Mouse (Mus musculus) lung, embryonic 16.5 days (tissue): ENCODE data around the gene Ctsf. TPM values are rescaled to one million over a fixed set of nuclear protein-coding genes. Genes with fewer than 3 reads are reported as not detected.
A peak's percentile ranks its signal among the peaks of the same experiment; 100 is the strongest.

Source experiments
- ATAC-seq: fragments of 200-750 bp; cut with Nextera tagmentation; 2 replicates; pipeline ENCODE4 v1.8.0; 2017; ENCODE audit warnings: low read depth, mild to moderate bottlenecking, moderate library complexity
- H3K27ac ChIP-seq: fragments of 300-500 bp; sonication (generic); 2 replicates; pipeline ENCODE4 v1.5.1; 2014; ENCODE audit warnings: mild to moderate bottlenecking, control low read depth, low read length
- H3K27me3 ChIP-seq: fragments of 300-500 bp; sonication (generic); 2 replicates; pipeline ENCODE4 v1.6.1; 2014; ENCODE audit warnings: low read depth, low read length, mixed read lengths; ENCODE audit not compliant: control insufficient read depth, insufficient read depth
- H3K36me3 ChIP-seq: fragments of 300-500 bp; sonication (generic); 2 replicates; pipeline ENCODE4 v1.6.1; 2014; ENCODE audit warnings: low read length; ENCODE audit not compliant: control insufficient read depth, insufficient read depth
- H3K4me1 ChIP-seq: fragments of 300-500 bp; sonication (generic); replicated peaks from 2 replicates; pipeline ENCODE4 v1.6.1; 2014; ENCODE audit warnings: low read length, mixed read lengths; ENCODE audit not compliant: control insufficient read depth, insufficient read depth
- H3K4me2 ChIP-seq: fragments of 300-500 bp; sonication (generic); 2 replicates; pipeline ENCODE4 v1.6.1; 2014; ENCODE audit warnings: low read depth, low read length, control low read depth
- H3K4me3 ChIP-seq: fragments of 300-500 bp; sonication (generic); 2 replicates; pipeline ENCODE4 v1.5.1; 2014; ENCODE audit warnings: mild to moderate bottlenecking, low read length, control low read depth
- H3K9ac ChIP-seq: fragments of 300-500 bp; sonication (generic); 2 replicates; pipeline ENCODE4 v1.6.1; 2014; ENCODE audit warnings: low read length, control low read depth
- H3K9me3 ChIP-seq: fragments of 300-500 bp; sonication (generic); 2 replicates; pipeline ENCODE4 v1.6.1; 2016; ENCODE audit warnings: low read length; ENCODE audit not compliant: control insufficient read depth
- WGBS: fragments of 180-500 bp; shearing (Covaris S2); extraction: QIAGEN DNeasy Blood & Tissue Kit; methylation state at CpG from one replicate; pipeline ENCODE4 v1.1.7; 2014; 5-methylcytosine and 5-hydroxymethylcytosine counted together
- polyA plus RNA-seq: library from polyadenylated mRNA; unstranded; fragments of >200 nt; fragmentation: Nextera tagmentation; extraction: Ambion mirVana; gene quantifications from 2 replicates; pipeline ENCODE4 v1.2.1, GENCODE M21; 2015

Gene Ctsf
- polyA plus RNA-seq, 1 experiment from 2014 or later: 23.5 TPM

GRCm38 (mm10) chr19:4842611-4843010 lies 12.3 kb upstream of the Ctsf start:
- Histone ChIP-seq H3K27ac (no peak overlapping the region), H3K4me1 (peaks cover 14% of the 10 kb centered on the region), H3K27me3 (peaks cover 12% of the 10 kb centered on the region), H3K4me3 (no peak overlapping the region), H3K9me3 (no peaks in the 10 kb centered on the region), H3K4me2 (no peak overlapping the region), H3K36me3 (no peaks in the 10 kb centered on the region), H3K9ac (no peak overlapping the region)
- no peak for ATAC-seq
- whole genome bisulfite sequencing: 60% methylated on average over 2 of the region's 2 CpGs

- no peak for ATAC-seq
- H3K4me3 ChIP-seq: no peak overlapping the region
- H3K9me3 ChIP-seq: no peaks in the 10 kb centered on the region
- no peak overlapping the region for H3K27ac ChIP-seq
- no peaks in the 10 kb centered on the region for H3K4me1 ChIP-seq
- no peak overlapping the region for H3K9ac ChIP-seq
- H3K27me3 ChIP-seq: no peaks in the 10 kb centered on the region; the same call in 1 of the 2 replicates
- WGBS: 41% methylated on average over 2 of the region's 2 CpGs
- H3K4me2 ChIP-seq: no peak overlapping the region
- no peaks in the 10 kb centered on the region for H3K36me3 ChIP-seq
Measured at GRCm38 (mm10) chr19:4845846-4846245, 9.1 kb upstream of the Ctsf start.

GRCm38 (mm10) chr19:4847490-4847889 lies 7.4 kb upstream of the Ctsf start:
- H3K27me3 ChIP-seq: no peaks in the 10 kb centered on the region
- 27% methylated on average over 7 of the region's 7 CpGs for WGBS
- H3K4me3 ChIP-seq: no peak overlapping the region
- no peaks in the 10 kb centered on the region for H3K36me3 ChIP-seq
- no peak for ATAC-seq
- no peaks in the 10 kb centered on the region for H3K4me1 ChIP-seq
- H3K4me2 ChIP-seq: no peak overlapping the region
- H3K9me3 ChIP-seq: no peaks in the 10 kb centered on the region
- H3K27ac ChIP-seq: no peak overlapping the region
- no peak overlapping the region for H3K9ac ChIP-seq

GRCm38 (mm10) chr19:4849800-4850199 lies 5.1 kb upstream of the Ctsf start:
- ATAC-seq: no peak
- Histone ChIP-seq H3K4me1 (peaks cover 3% of the 10 kb centered on the region; the same call in 1 of the 2 replicates), H3K9ac (no peak overlapping the region), H3K36me3 (no peaks in the 10 kb centered on the region), H3K9me3 (no peaks in the 10 kb centered on the region), H3K27ac (no peak overlapping the region), H3K4me2 (no peak overlapping the region), H3K4me3 (no peak overlapping the region), H3K27me3 (peaks cover 4% of the 10 kb centered on the region; the same call in 1 of the 2 replicates)
- WGBS: 54% methylated on average over 4 of the region's 4 CpGs

- WGBS: 55% methylated on average over 5 of the region's 5 CpGs
- H3K4me3 ChIP-seq: no peak overlapping the region
- no peak overlapping the region for H3K9ac ChIP-seq
- H3K27ac ChIP-seq: no peak overlapping the region
- ATAC-seq: no peak
- peaks cover 5% of the 10 kb centered on the region; the same call in 1 of the 2 replicates for H3K27me3 ChIP-seq
- H3K36me3 ChIP-seq: no peaks in the 10 kb centered on the region
- H3K4me1 ChIP-seq: peaks cover 3% of the 10 kb centered on the region; the same call in 1 of the 2 replicates
- no peak overlapping the region for H3K4me2 ChIP-seq
- H3K9me3 ChIP-seq: no peaks in the 10 kb centered on the region
Measured at GRCm38 (mm10) chr19:4850281-4850680, 4.6 kb upstream of the Ctsf start.

GRCm38 (mm10) chr19:4855470-4855820 lies 515 bp downstream of the Ctsf start:
- Histone ChIP-seq H3K9me3 (no peaks in the 10 kb centered on the region), H3K27ac (no peak overlapping the region), H3K9ac (peak overlapping the region; percentile 74), H3K36me3 (no peaks in the 10 kb centered on the region), H3K4me2 (peak overlapping the region; percentile 94), H3K4me1 (peaks cover 3% of the 10 kb centered on the region; the same call in 1 of the 2 replicates), H3K27me3 (peaks cover 8% of the 10 kb centered on the region; the same call in 1 of the 2 replicates), H3K4me3 (peak overlapping the region; percentile 54)
- WGBS: 1% methylated on average over 14 of the region's 14 CpGs
- ATAC-seq: peak; percentile 29; the same call in 1 of the 2 replicates

GRCm38 (mm10) chr19:4855951-4856350 lies 1.0 kb downstream of the Ctsf start:
- Histone ChIP-seq H3K4me2 (no peak overlapping the region; the same call in 1 of the 2 replicates), H3K27me3 (peaks cover 8% of the 10 kb centered on the region; the same call in 1 of the 2 replicates), H3K27ac (no peak overlapping the region), H3K36me3 (no peaks in the 10 kb centered on the region), H3K9ac (no peak overlapping the region), H3K9me3 (no peaks in the 10 kb centered on the region), H3K4me1 (peaks cover 3% of the 10 kb centered on the region; the same call in 1 of the 2 replicates), H3K4me3 (no peak overlapping the region)
- WGBS: 72% methylated on average over 4 of the region's 4 CpGs
- ATAC-seq: no peak

- peaks cover 3% of the 10 kb centered on the region; the same call in 1 of the 2 replicates for H3K4me1 ChIP-seq
- no peaks in the 10 kb centered on the region for H3K9me3 ChIP-seq
- WGBS: 62% methylated on average over 6 of the region's 6 CpGs
- H3K4me2 ChIP-seq: no peak overlapping the region
- no peak overlapping the region for H3K9ac ChIP-seq
- no peaks in the 10 kb centered on the region for H3K36me3 ChIP-seq
- ATAC-seq: no peak
- no peak overlapping the region for H3K27ac ChIP-seq
- no peak overlapping the region for H3K4me3 ChIP-seq
- H3K27me3 ChIP-seq: peaks cover 8% of the 10 kb centered on the region; the same call in 1 of the 2 replicates
Measured at GRCm38 (mm10) chr19:4859081-4859480, 4.2 kb downstream of the Ctsf start.

- no peak for ATAC-seq
Measured at GRCm38 (mm10) chr19:4863048-4863447, 8.1 kb downstream of the Ctsf start.

GRCm38 (mm10) chr19:4865147-4865546 lies 10.2 kb downstream of the Ctsf start:
- Histone ChIP-seq H3K4me1 (peaks cover 6% of the 10 kb centered on the region; the same call in 1 of the 2 replicates), H3K27me3 (no peaks in the 10 kb centered on the region), H3K4me3 (no peak overlapping the region), H3K27ac (no peak overlapping the region), H3K9ac (no peak overlapping the region), H3K4me2 (peak overlapping the region; percentile 34), H3K9me3 (no peaks in the 10 kb centered on the region), H3K36me3 (no peaks in the 10 kb centered on the region)
- peak; percentile 49 for ATAC-seq
- WGBS: 2% methylated on average over 17 of the region's 17 CpGs

More at GRCm38 (mm10) chr19:4863048-4863447, 8.1 kb downstream of the Ctsf start:
- 61% methylated on average over 6 of the region's 6 CpGs for WGBS
- no peaks in the 10 kb centered on the region for H3K36me3 ChIP-seq
- H3K27ac ChIP-seq: no peak overlapping the region
- no peak overlapping the region for H3K9ac ChIP-seq
- no peaks in the 10 kb centered on the region for H3K9me3 ChIP-seq
- no peaks in the 10 kb centered on the region for H3K27me3 ChIP-seq
- H3K4me1 ChIP-seq: peaks cover 6% of the 10 kb centered on the region; the same call in 1 of the 2 replicates
- no peak overlapping the region for H3K4me3 ChIP-seq
- H3K4me2 ChIP-seq: no peak overlapping the region
